Mouse (Mus musculus) kidney, embryonic 16.5 days (tissue): ENCODE data around the gene Arpp19. TPM values are rescaled to one million over a fixed set of nuclear protein-coding genes. Genes with fewer than 3 reads are reported as not detected.

Experiments used
- ATAC-seq: fragments of 200-750 bp; cut with Nextera tagmentation; 2 replicates; pipeline ENCODE4 v1.8.0; 2017; ENCODE audit warnings: moderate TSS enrichment; ENCODE audit not compliant: low FRiP score, low TSS enrichment
- H3K27ac ChIP-seq: fragments of 300-500 bp; sonication (generic); 2 replicates; pipeline ENCODE4 v1.5.1; 2014; ENCODE audit warnings: low read length
- H3K27me3 ChIP-seq: fragments of 300-500 bp; sonication (generic); 2 replicates; pipeline ENCODE4 v1.6.1; 2014; ENCODE audit warnings: low read length, control low read depth, mixed read lengths; ENCODE audit not compliant: insufficient read depth
- H3K36me3 ChIP-seq: fragments of 300-500 bp; sonication (generic); 2 replicates; pipeline ENCODE4 v1.6.1; 2014; ENCODE audit warnings: low read length, control low read depth, mixed read lengths; ENCODE audit not compliant: insufficient read depth
- H3K4me1 ChIP-seq: fragments of 300-500 bp; sonication (generic); 2 replicates; pipeline ENCODE4 v1.6.1; 2014; ENCODE audit warnings: low read length, control low read depth, mixed read lengths; ENCODE audit not compliant: insufficient read depth
- H3K4me2 ChIP-seq: fragments of 300-500 bp; sonication (generic); replicated peaks from 2 replicates; pipeline ENCODE4 v1.6.1; 2014; ENCODE audit warnings: low read depth, low read length
- H3K4me3 ChIP-seq: fragments of 300-500 bp; sonication (generic); 2 replicates; pipeline ENCODE4 v1.5.1; 2014; ENCODE audit warnings: mild to moderate bottlenecking, low read length
- H3K9ac ChIP-seq: fragments of 300-500 bp; sonication (generic); replicated peaks from 2 replicates; pipeline ENCODE4 v1.6.1; 2014; ENCODE audit warnings: low read length
- H3K9me3 ChIP-seq: fragments of 300-500 bp; sonication (generic); 2 replicates; pipeline ENCODE4 v1.6.1; 2016; ENCODE audit warnings: low read length, control low read depth
- WGBS: fragments of 180-500 bp; shearing (Covaris S2); extraction: QIAGEN DNeasy Blood & Tissue Kit; methylation state at CpG from one replicate; pipeline ENCODE4 v1.1.7; 2014; 5-methylcytosine and 5-hydroxymethylcytosine counted together
- polyA plus RNA-seq: library from polyadenylated mRNA; unstranded; fragments of >200 nt; fragmentation: Nextera tagmentation; extraction: Ambion mirVana; gene quantifications from 2 replicates; pipeline ENCODE4 v1.2.1, GENCODE M21; 2015

Gene Arpp19
- polyA plus RNA-seq, 1 experiment from 2014 or later = 257 TPM

GRCm38 (mm10) chr9:75033141-75033540 lies 4.3 kb upstream of the Arpp19 start:
- WGBS = 60% methylated on average over 7 of the region's 7 CpGs
- no peak overlapping the region for H3K9ac ChIP-seq
- H3K27me3 ChIP-seq = no peaks in the 10 kb centered on the region
- no peaks in the 10 kb centered on the region for H3K9me3 ChIP-seq
- H3K4me2 ChIP-seq = no peak overlapping the region
- H3K27ac ChIP-seq = no peak overlapping the region
- no peaks in the 10 kb centered on the region for H3K4me1 ChIP-seq
- H3K4me3 ChIP-seq = no peak overlapping the region
- ATAC-seq = no peak
- 0 out of 2 replicates have a peak, but pooled peaks cover 3% of the 10 kb centered on the region for H3K36me3 ChIP-seq

- H3K36me3 ChIP-seq = 0 out of 2 replicates have a peak, but pooled peaks cover 3% of the 10 kb centered on the region
- H3K27ac ChIP-seq = no peak overlapping the region
- H3K27me3 ChIP-seq = no peaks in the 10 kb centered on the region
- no peak overlapping the region for H3K4me2 ChIP-seq
- peaks cover 10% of the 10 kb centered on the region for H3K4me1 ChIP-seq
- H3K9me3 ChIP-seq = no peaks in the 10 kb centered on the region
- 16% methylated on average over 1 of the region's 1 CpGs for WGBS
- no peak for ATAC-seq
- H3K4me3 ChIP-seq = no peak overlapping the region
- no peak overlapping the region for H3K9ac ChIP-seq
Measured at GRCm38 (mm10) chr9:75034691-75035090, 2.7 kb upstream of the Arpp19 start.

GRCm38 (mm10) chr9:75035944-75036343 lies 1.5 kb upstream of the Arpp19 start:
- 0 out of 2 replicates have a peak, but pooled peaks cover 3% of the 10 kb centered on the region for H3K36me3 ChIP-seq
- WGBS = 75% methylated on average over 4 of the region's 4 CpGs
- no peak for ATAC-seq

GRCm38 (mm10) chr9:75038357-75038688 lies 909 bp downstream of the Arpp19 start:
- H3K4me1 ChIP-seq = peaks cover 12% of the 10 kb centered on the region
- no peaks in the 10 kb centered on the region for H3K27me3 ChIP-seq
- H3K27ac ChIP-seq = peak overlapping the region; percentile 71
- H3K9ac ChIP-seq = peak overlapping the region; percentile 96
- ATAC-seq = no peak
- H3K9me3 ChIP-seq = no peaks in the 10 kb centered on the region
- H3K4me2 ChIP-seq = peak overlapping the region; percentile 83
- H3K4me3 ChIP-seq = peak overlapping the region; percentile 96
- under 1% methylated on average over 10 of the region's 10 CpGs for WGBS
- peaks cover 6% of the 10 kb centered on the region; the same call in 1 of the 2 replicates for H3K36me3 ChIP-seq

More at GRCm38 (mm10) chr9:75035944-75036343, 1.5 kb upstream of the Arpp19 start:
- H3K4me3 ChIP-seq = no peak overlapping the region
- H3K9me3 ChIP-seq = no peaks in the 10 kb centered on the region
- no peak overlapping the region for H3K27ac ChIP-seq
- peaks cover 12% of the 10 kb centered on the region for H3K4me1 ChIP-seq
- no peak overlapping the region for H3K4me2 ChIP-seq
- H3K27me3 ChIP-seq = no peaks in the 10 kb centered on the region
- no peak overlapping the region for H3K9ac ChIP-seq

DNA sequence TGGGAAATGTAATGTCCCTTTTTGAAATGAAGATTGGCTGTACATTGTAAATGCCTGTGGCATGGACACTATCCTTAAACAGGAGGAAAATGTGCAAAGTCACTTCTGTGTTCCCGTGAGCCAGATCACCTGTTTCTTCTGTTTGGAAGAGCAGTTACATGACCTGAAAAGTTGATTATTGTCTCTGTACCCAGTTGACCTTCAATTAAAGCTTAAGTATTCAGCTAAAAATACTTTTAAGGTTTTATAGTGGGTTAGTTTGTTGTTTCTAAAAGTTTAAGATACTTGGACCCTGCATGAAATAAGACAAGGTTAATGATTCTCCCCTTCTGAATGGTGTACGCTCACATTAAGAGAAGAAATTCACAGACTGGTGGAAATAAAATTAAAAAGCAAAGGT lies 3.2 kb downstream of the Arpp19 start:
- peaks cover 8% of the 10 kb centered on the region; the same call in 1 of the 2 replicates for H3K36me3 ChIP-seq
- ATAC-seq = no peak
- WGBS = 73% methylated on average over 2 of the region's 2 CpGs

GRCm38 (mm10) chr9:75041840-75042525 lies 4.6 kb downstream of the Arpp19 start:
- Histone ChIP-seq H3K4me1 (peaks cover 12% of the 10 kb centered on the region), H3K9ac (no peak overlapping the region), H3K4me3 (no peak overlapping the region), H3K36me3 (peaks cover 11% of the 10 kb centered on the region; the same call in 1 of the 2 replicates), H3K4me2 (no peak overlapping the region), H3K27me3 (no peaks in the 10 kb centered on the region), H3K9me3 (no peaks in the 10 kb centered on the region), H3K27ac (no peak overlapping the region)
- 82% methylated on average over 2 of the region's 2 CpGs for WGBS
- no peak for ATAC-seq

More for the DNA sequence above, 3.2 kb downstream of the Arpp19 start:
- Histone ChIP-seq H3K4me3 (no peak overlapping the region), H3K9ac (no peak overlapping the region), H3K9me3 (no peaks in the 10 kb centered on the region), H3K4me2 (no peak overlapping the region), H3K27me3 (no peaks in the 10 kb centered on the region), H3K4me1 (peaks cover 12% of the 10 kb centered on the region), H3K27ac (no peak overlapping the region)

- Histone ChIP-seq H3K27me3 (no peaks in the 10 kb centered on the region), H3K4me3 (no peak overlapping the region), H3K4me2 (no peak overlapping the region), H3K4me1 (peaks cover 12% of the 10 kb centered on the region), H3K27ac (no peak overlapping the region), H3K9ac (no peak overlapping the region), H3K36me3 (peaks cover 11% of the 10 kb centered on the region; the same call in 1 of the 2 replicates), H3K9me3 (no peaks in the 10 kb centered on the region)
- ATAC-seq = no peak
- 90% methylated on average over 2 of the region's 2 CpGs for WGBS
Measured at GRCm38 (mm10) chr9:75043191-75043590, 5.8 kb downstream of the Arpp19 start.

DNA sequence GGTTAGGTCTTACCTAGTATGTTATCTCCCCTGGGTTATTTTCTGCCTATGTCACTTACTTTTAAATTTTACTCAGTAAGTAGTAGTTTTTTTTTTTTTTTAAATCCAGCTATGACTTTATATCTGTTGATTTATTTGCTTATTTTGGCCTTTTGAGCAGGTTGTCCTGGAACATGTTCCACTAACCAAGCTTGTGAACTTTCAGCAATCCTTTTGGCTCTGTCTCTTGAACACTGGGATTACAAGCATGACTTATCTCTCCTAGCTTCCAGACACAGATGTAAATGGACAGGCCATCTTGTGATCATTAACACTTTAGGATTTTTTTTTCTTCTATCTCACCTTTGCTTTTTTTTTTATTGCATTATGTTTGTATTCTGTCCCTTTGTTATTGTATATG lies 9.7 kb downstream of the Arpp19 start:
- ATAC-seq = no peak
- no peak overlapping the region for H3K27ac ChIP-seq
- H3K36me3 ChIP-seq = peaks cover 9% of the 10 kb centered on the region; the same call in 1 of the 2 replicates

GRCm38 (mm10) chr9:75049100-75049499 lies 11.7 kb downstream of the Arpp19 start:
- H3K9me3 ChIP-seq = no peaks in the 10 kb centered on the region
- H3K36me3 ChIP-seq = peaks cover 6% of the 10 kb centered on the region; the same call in 1 of the 2 replicates
- H3K27ac ChIP-seq = no peak overlapping the region
- no peak for ATAC-seq
- H3K4me1 ChIP-seq = no peaks in the 10 kb centered on the region
- H3K4me3 ChIP-seq = no peak overlapping the region
- H3K27me3 ChIP-seq = no peaks in the 10 kb centered on the region
- H3K9ac ChIP-seq = no peak overlapping the region
- whole genome bisulfite sequencing = 79% methylated on average over 3 of the region's 3 CpGs
- no peak overlapping the region for H3K4me2 ChIP-seq

More for the DNA sequence above, 9.7 kb downstream of the Arpp19 start:
- Histone ChIP-seq H3K27me3 (no peaks in the 10 kb centered on the region), H3K4me1 (no peaks in the 10 kb centered on the region), H3K4me3 (no peak overlapping the region), H3K4me2 (no peak overlapping the region), H3K9ac (no peak overlapping the region), H3K9me3 (no peaks in the 10 kb centered on the region)

DNA sequence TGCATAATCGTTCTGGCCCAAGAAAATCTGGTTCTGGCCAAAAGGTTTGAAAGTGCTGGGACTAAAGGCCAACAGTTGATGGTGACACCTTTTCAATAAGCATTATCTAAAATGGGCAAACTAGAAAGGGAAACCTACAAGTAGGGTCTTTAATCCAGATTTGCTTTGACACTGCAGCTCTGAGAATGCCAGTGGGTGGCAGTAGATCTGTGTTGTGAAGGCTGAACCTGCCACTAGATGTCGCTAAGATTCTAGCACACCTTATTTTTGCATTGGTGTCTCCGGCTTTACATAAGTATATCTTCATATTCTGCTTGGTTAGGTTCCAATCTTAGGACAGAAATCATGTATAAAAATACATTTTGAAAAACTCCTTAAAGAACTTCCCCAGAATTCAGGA lies 12.6 kb downstream of the Arpp19 start:
- H3K9me3 ChIP-seq = no peaks in the 10 kb centered on the region
- 38% methylated on average over 3 of the region's 3 CpGs for WGBS
- no peak overlapping the region for H3K4me3 ChIP-seq
- no peaks in the 10 kb centered on the region for H3K4me1 ChIP-seq
- no peak for ATAC-seq
- no peak overlapping the region for H3K4me2 ChIP-seq
- no peak overlapping the region for H3K27ac ChIP-seq
- H3K36me3 ChIP-seq = peaks cover 6% of the 10 kb centered on the region; the same call in 1 of the 2 replicates
- no peak overlapping the region for H3K9ac ChIP-seq
- no peaks in the 10 kb centered on the region for H3K27me3 ChIP-seq
